Comparison of ENCODE assay signal across 30 mouse cellular contexts in the genomic region with DNA sequence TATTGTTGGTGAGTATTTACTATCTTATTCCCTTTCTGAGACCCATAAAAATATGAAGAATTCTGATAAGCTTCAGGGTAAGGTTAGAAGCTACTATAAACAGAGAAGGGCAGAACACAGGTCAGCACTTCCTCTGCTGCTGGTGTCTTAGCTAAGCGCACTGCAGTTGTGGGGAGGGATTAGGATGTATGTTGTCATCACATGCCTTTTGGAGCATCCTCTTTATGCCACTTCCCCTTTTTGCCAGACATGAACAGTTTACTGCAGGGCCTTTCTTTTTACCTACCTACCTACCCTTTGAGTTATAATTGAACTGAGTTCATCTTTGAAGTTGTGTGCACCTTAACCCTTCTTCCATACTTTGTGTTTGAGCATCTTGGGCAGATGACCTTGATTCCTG.
A peak's percentile ranks its signal among the peaks of the same experiment; 100 is the strongest.
DNase-seq lines count a peak whose midpoint lies in the region; ATAC-seq and TF ChIP-seq lines count a peak whose summit lies in the region.
"Had no signal": no experiment of that assay in that cellular context is flagged by ENCODE, and none has a peak within 500 bp of the region (broad histone marks: within the 10 kb centered on the region; RNA-seq: fewer than 3 reads in every experiment).

No protein-coding gene starts in this region.

- H3K4me1 ChIP-seq in CH12.LX (ENCODE audit: control insufficient read depth in 1 of 2, insufficient read depth in 2 of 2), result peaks cover 0 to 20% of the 10 kb centered on the region in 2 experiments; a peak in 2 of 4 replicates
- H3K4me1 ChIP-seq: hindbrain, embryonic 15.5 days; liver, embryonic 12.5 days; neural tube, embryonic 12.5 days had no signal

- no peak for TF ChIP-seq EP300 in CH12.LX (IDR thresholded peaks at IDR 0.05; ENCODE audit: low read length)

- H3K36me3 ChIP-seq in CH12.LX (replicated peaks in 1 of 2; ENCODE audit: control insufficient read depth in 1 of 2, insufficient read depth in 1 of 2, low read length in 1 of 2), result no peaks in the 10 kb centered on the region
- H3K36me3 ChIP-seq: G1E; liver, embryonic 12.5 days; neural tube, embryonic 12.5 days had no signal

- no peak for TF ChIP-seq RAD21 in CH12.LX (IDR thresholded peaks at IDR 0.05; ENCODE audit: low read depth, low read length)

- DNase-seq in 416B (ENCODE audit: low read depth) (peak; percentile 36), CH12.LX (ENCODE audit: extremely low read depth) (peak; percentile 19)
- DNase-seq in spleen, postnatal 10 days (ENCODE audit: low spot score in 2 of 2), result no peak
- no peak for DNase-seq in ovary, adult 18-20 months (ENCODE audit: low spot score)
- DNase-seq in heart, adult 8-10 months (ENCODE audit: low spot score), result no peak
- DNase-seq: adrenal gland, postnatal 25 days; cerebellum, adult 18-20 months; cerebellum, postnatal 10 days; gastrocnemius, postnatal 10 days; heart, postnatal 4 days; kidney, adult 18-20 months; kidney, postnatal 4 days; left cerebral cortex, postnatal 4 days; liver, postnatal 0 days; thymus, postnatal 25 days had no signal

- TF ChIP-seq CTCF in CH12.LX (conservative IDR thresholded peaks at IDR 0.05 in 1 of 2, IDR thresholded peaks at IDR 0.05 in 1 of 2; ENCODE audit: low read depth in 2 of 2, low read length in 2 of 2), result no peak

- H3K9me3 ChIP-seq in CH12.LX (replicated peaks; ENCODE audit: low read length), result no peaks in the 10 kb centered on the region
- H3K9me3 ChIP-seq: hindbrain, embryonic 15.5 days; liver, embryonic 12.5 days; neural tube, embryonic 12.5 days had no signal

- no peak overlapping the region for H3K4me3 ChIP-seq in CH12.LX (replicated peaks in 1 of 3; ENCODE audit: low read depth in 2 of 3, low read length in 2 of 3, poor library complexity in 1 of 3)
- H3K4me3 ChIP-seq: erythroblast, embryonic 14.5 days; hindbrain, embryonic 15.5 days; liver, embryonic 12.5 days; myocyte; neural tube, embryonic 12.5 days had no signal

- ATAC-seq in granulocyte monocyte progenitor cell, adult 5-6 weeks (replicated peaks; ENCODE audit: poor library complexity, severe bottlenecking), result peak; percentile 100
- ATAC-seq in neutrophil, adult 5-6 weeks (ENCODE audit: extremely low read depth, insufficient number of reproducible peaks, low FRiP score, poor library complexity, severe bottlenecking), result peak; percentile 97
- ATAC-seq: forebrain, embryonic 16.5 days; inflammation-experienced regulatory T-cells, adult 6 months; liver, embryonic 12.5 days; liver, postnatal 0 days; midbrain, embryonic 16.5 days had no signal

- no peaks in the 10 kb centered on the region for H3K79me2 ChIP-seq in CH12.LX (replicated peaks; ENCODE audit: control insufficient read depth, extremely low read depth, insufficient read depth, poor library complexity, severe bottlenecking)

- H3K9ac ChIP-seq in CH12.LX (ENCODE audit: insufficient read depth, low read depth), result no peak overlapping the region
- H3K9ac ChIP-seq: hindbrain, embryonic 15.5 days; liver, embryonic 12.5 days; liver, postnatal 0 days; neural tube, embryonic 12.5 days had no signal

- TF ChIP-seq POLR2A in CH12.LX (IDR thresholded peaks at IDR 0.05; ENCODE audit: low read depth, low read length), result no peak

- H3K27ac ChIP-seq in CH12.LX (ENCODE audit: insufficient read depth, low read depth), result no peak overlapping the region
- H3K27ac ChIP-seq: hindbrain, embryonic 15.5 days; kidney, postnatal 0 days; liver, embryonic 12.5 days; macrophage; neural tube, embryonic 12.5 days had no signal

- in situ Hi-C loops in CH12.LX (cut with MboI; ENCODE audit: low pct_ligation_motif_present, low pct_unique_long_range_greater_than_20kb, low sequenced_read_pairs), result no loop called here

- H3K4me2 ChIP-seq in CH12.LX (ENCODE audit: insufficient read depth, low read depth, poor library complexity, severe bottlenecking), result no peak overlapping the region
- H3K4me2 ChIP-seq: heart, embryonic 11.5 days; hindbrain, embryonic 15.5 days; liver, embryonic 12.5 days; midbrain, embryonic 11.5 days; neural tube, embryonic 12.5 days had no signal

- H3K27me3 ChIP-seq in CH12.LX (replicated peaks), result no peaks in the 10 kb centered on the region
- H3K27me3 ChIP-seq: hindbrain, embryonic 15.5 days; liver, embryonic 12.5 days; neural tube, embryonic 12.5 days had no signal

- dilution Hi-C loops in CH12.LX (cut with MboI; ENCODE audit: extremely low pct_ligation_motif_present, extremely low pct_unique_long_range_greater_than_20kb, low sequenced_read_pairs), result no loop called here

TF ChIP-seq in CH12.LX, 34 proteins besides CTCF, POLR2A, EP300 and RAD21:
- TF ChIP-seq TBP (conservative IDR thresholded peaks at IDR 0.05; ENCODE audit: low read depth, low read length) (no peak), USF2 (conservative IDR thresholded peaks at IDR 0.05; ENCODE audit: low read depth, low read length) (no peak), ELF1 (IDR thresholded peaks at IDR 0.05; ENCODE audit: low read depth, low read length) (no peak), CHD2 (IDR thresholded peaks at IDR 0.05; ENCODE audit: low read length) (no peak), MEF2A (IDR thresholded peaks at IDR 0.05; ENCODE audit: borderline replicate concordance, low read depth, low read length) (no peak), GABPA (IDR thresholded peaks at IDR 0.05; ENCODE audit: insufficient replicate concordance, low read depth, low read length) (no peak), TCF12 (IDR thresholded peaks at IDR 0.05; ENCODE audit: low read depth, low read length) (no peak)

Comparison
In these comparisons a context has a peak if more than half of its experiments do, and no peak if none do; other contexts are left out.
1. DNase-seq: peak in 416B (single experiment) and CH12.LX (single experiment); none in spleen, postnatal 10 days (0 of 2), ovary, adult 18-20 months (single experiment) and heart, adult 8-10 months (single experiment).